Mouse (Mus musculus): ENCODE measurements around the gene Aldh5a1. TPM values are rescaled to one million over a fixed set of nuclear protein-coding genes. Genes with fewer than 3 reads are reported as not detected.

Aldh5a1 gene
- polyA plus RNA-seq, 1 experiment from 2014 or later = 9.0 TPM

DNA sequence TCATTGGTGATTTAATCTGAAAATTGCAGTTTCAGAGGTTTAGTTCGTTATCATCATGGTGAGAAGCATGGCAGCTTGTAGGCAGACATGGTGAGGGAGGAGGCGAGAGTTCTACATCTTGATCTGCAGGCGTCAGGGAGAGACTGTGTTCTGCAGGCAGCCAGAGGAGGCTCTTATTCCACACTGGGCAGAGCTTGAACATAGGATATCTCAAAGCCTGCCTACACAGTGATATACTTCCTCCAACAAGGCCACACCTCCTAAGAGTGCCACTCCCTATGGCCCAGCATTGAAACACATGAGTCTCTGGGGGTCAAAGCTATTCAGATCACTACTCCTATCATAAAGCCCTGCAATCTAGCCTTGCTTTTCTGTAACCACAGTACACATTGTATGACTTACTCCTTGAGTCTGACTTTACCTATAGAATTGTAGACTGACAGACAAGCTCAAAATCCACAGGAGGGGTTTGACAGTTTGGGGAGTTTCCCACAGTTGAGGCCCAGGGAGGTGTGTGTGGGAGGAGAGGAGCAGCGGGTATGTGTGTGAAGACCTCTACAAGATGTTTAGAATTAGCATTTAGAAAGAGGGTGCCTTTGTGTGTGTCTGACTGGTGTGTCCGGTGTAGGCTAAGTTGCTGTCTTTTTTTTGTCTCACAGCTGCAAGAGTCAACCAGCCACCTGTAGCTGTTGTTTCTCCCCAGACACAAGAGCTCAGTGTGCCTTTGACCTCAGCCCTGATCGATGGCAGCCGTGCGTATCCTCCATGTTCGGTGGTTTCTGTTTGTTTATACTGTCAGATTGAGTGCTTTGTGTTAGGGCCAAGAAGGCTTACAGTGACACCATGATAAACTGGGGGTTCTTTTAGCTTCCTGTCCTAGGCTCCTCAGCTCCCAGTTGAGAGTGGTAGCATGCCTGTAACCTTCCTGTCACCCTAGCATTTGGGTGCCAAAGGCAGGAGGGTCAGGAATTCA is 70.7 kb downstream of the Aldh5a1 start:
- 86% methylated on average over 9 of the region's 9 CpGs for WGBS
- Histone ChIP-seq H3K4me1 (replicated peaks; ENCODE audit: control insufficient read depth, insufficient read depth, low read length) (no peaks in the 10 kb centered on the region), H3K27me3 (replicated peaks; ENCODE audit: control insufficient read depth, insufficient read depth, low read length) (no peaks in the 10 kb centered on the region), H3K27ac (ENCODE audit: low read length) (no peak overlapping the region), H3K36me3 (ENCODE audit: control insufficient read depth, insufficient read depth) (no peaks in the 10 kb centered on the region), H3K9me3 (ENCODE audit: control insufficient read depth, low read length) (no peaks in the 10 kb centered on the region), H3K4me2 (ENCODE audit: low read length) (no peak overlapping the region), H3K4me3 (replicated peaks; ENCODE audit: low read length) (no peak overlapping the region), H3K9ac (replicated peaks; ENCODE audit: low read depth, low read length) (no peak overlapping the region)
- no peak for ATAC-seq

DNA sequence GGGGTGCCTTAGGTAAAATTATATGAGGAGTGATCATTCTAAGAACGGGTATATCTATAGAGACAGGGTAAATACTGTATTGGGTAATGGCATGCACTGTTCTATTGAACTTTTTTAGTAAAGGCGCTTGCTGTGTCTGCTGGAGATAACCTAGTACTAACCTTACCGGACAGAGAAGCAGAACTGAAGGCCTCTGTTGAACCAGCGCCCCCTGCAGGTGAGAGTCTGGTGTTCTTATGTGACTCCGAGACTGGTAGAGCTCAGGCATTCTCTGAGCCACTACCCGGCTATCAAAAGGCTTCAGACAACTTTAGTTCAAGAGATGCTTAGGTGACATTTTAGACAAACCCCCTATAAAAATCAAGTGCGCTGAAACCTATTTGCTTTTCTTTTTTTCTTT is 74.9 kb downstream of the Aldh5a1 start:
- no peaks in the 10 kb centered on the region for H3K36me3 ChIP-seq (ENCODE audit: control insufficient read depth, insufficient read depth)
- H3K9me3 ChIP-seq (ENCODE audit: control insufficient read depth, low read length) = no peaks in the 10 kb centered on the region
- no peak overlapping the region for H3K4me3 ChIP-seq (replicated peaks; ENCODE audit: low read length)
- no peaks in the 10 kb centered on the region for H3K4me1 ChIP-seq (replicated peaks; ENCODE audit: control insufficient read depth, insufficient read depth, low read length)
- no peak overlapping the region for H3K27ac ChIP-seq (ENCODE audit: low read length)
- no peaks in the 10 kb centered on the region for H3K27me3 ChIP-seq (replicated peaks; ENCODE audit: control insufficient read depth, insufficient read depth, low read length)
- no peak for ATAC-seq
- H3K4me2 ChIP-seq (ENCODE audit: low read length) = no peak overlapping the region
- no peak overlapping the region for H3K9ac ChIP-seq (replicated peaks; ENCODE audit: low read depth, low read length)
- whole genome bisulfite sequencing = 67% methylated on average over 7 of the region's 7 CpGs

DNA sequence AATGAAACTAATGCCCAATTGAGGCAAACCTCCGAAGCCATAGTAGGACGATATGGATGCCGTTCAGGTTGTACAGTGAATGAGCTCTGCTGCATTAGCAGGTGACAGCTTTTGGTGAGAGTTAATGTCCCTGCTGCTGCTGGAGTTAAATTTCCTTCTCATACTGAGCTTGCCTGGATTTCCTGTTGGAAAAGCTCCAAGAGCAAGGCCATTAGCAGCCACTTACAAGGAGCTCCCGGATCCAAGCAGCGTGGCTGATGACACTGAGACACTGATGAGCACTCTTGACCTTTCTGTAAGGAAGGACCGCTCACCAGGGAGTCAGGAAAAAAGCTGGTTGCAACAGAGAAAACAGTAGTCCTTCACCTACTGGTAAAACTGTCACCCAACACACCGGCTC is 75.4 kb downstream of the Aldh5a1 start:
- 74% methylated on average over 7 of the region's 7 CpGs for WGBS
- no peaks in the 10 kb centered on the region for H3K4me1 ChIP-seq (replicated peaks; ENCODE audit: control insufficient read depth, insufficient read depth, low read length)

DNA sequence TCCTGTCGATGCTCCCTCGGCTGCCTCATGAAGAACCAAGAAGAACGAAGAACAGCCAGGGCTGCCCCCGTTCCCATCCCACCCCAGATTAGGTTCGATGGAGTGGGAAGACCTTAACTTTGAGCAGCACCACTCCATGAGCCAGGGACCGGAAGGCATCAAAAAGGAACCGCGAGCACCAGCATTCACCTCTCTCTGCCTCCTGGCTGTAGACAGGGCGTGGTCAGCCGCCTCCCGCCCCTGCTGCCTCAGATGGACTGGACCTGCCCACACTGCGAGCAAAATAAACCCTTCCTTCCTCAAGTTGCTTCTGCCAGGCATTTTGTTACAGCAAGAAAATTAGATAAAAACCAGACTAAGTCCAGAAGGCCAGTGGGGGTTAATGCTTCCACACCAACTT is 76.4 kb downstream of the Aldh5a1 start:
- ATAC-seq = no peak
- WGBS = 84% methylated on average over 12 of the region's 12 CpGs
- no peaks in the 10 kb centered on the region for H3K9me3 ChIP-seq (ENCODE audit: control insufficient read depth, low read length)
- H3K36me3 ChIP-seq (ENCODE audit: control insufficient read depth, insufficient read depth) = no peaks in the 10 kb centered on the region
- no peaks in the 10 kb centered on the region for H3K27me3 ChIP-seq (replicated peaks; ENCODE audit: control insufficient read depth, insufficient read depth, low read length)
- H3K27ac ChIP-seq (ENCODE audit: low read length) = no peak overlapping the region
- H3K4me1 ChIP-seq (replicated peaks; ENCODE audit: control insufficient read depth, insufficient read depth, low read length) = no peaks in the 10 kb centered on the region
- no peak overlapping the region for H3K4me2 ChIP-seq (ENCODE audit: low read length)
- H3K9ac ChIP-seq (replicated peaks; ENCODE audit: low read depth, low read length) = no peak overlapping the region
- no peak overlapping the region for H3K4me3 ChIP-seq (replicated peaks; ENCODE audit: low read length)

More for the DNA sequence above, 75.4 kb downstream of the Aldh5a1 start:
- Histone ChIP-seq H3K9ac (replicated peaks; ENCODE audit: low read depth, low read length) (no peak overlapping the region), H3K4me3 (replicated peaks; ENCODE audit: low read length) (no peak overlapping the region), H3K4me2 (ENCODE audit: low read length) (no peak overlapping the region), H3K27me3 (replicated peaks; ENCODE audit: control insufficient read depth, insufficient read depth, low read length) (no peaks in the 10 kb centered on the region), H3K27ac (ENCODE audit: low read length) (no peak overlapping the region), H3K9me3 (ENCODE audit: control insufficient read depth, low read length) (no peaks in the 10 kb centered on the region), H3K36me3 (ENCODE audit: control insufficient read depth, insufficient read depth) (no peaks in the 10 kb centered on the region)
- no peak for ATAC-seq

DNA sequence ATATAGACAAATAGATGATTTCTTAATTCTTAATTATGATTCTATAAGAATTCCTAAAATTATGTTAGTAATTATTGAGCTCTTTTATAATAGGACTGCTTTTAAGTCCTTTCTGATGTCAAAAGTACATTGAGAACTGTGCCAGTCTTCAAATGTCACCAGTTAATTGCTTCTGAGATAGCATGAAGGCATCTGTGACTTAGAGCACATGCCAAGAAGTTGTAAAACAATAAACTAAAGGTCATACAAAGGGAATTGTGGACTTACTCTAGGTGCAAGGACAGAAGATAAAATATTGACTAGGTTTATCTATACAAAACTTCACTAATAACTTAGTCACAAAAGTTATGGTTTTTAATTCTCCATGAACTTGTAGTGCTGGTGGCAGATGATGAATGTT is 78.3 kb downstream of the Aldh5a1 start:
- Histone ChIP-seq H3K9ac (replicated peaks; ENCODE audit: low read depth, low read length) (no peak overlapping the region), H3K9me3 (ENCODE audit: control insufficient read depth, low read length) (no peaks in the 10 kb centered on the region), H3K4me3 (replicated peaks; ENCODE audit: low read length) (no peak overlapping the region), H3K4me1 (replicated peaks; ENCODE audit: control insufficient read depth, insufficient read depth, low read length) (no peaks in the 10 kb centered on the region), H3K36me3 (ENCODE audit: control insufficient read depth, insufficient read depth) (no peaks in the 10 kb centered on the region), H3K27ac (ENCODE audit: low read length) (no peak overlapping the region), H3K27me3 (replicated peaks; ENCODE audit: control insufficient read depth, insufficient read depth, low read length) (no peaks in the 10 kb centered on the region), H3K4me2 (ENCODE audit: low read length) (no peak overlapping the region)
- ATAC-seq = no peak

Other genes starting within 250 kb of the Aldh5a1 start
- 0.25 TPM in 1 of 2 replicates, not detected in the other for gene Armh2, start 196.4 kb downstream of the Aldh5a1 start, polyA plus RNA-seq (2015; fragmentation: Nextera tagmentation; extraction: Ambion mirVana)
- 34.3 and 35.1 TPM in 2 replicates for gene Gmnn, start 175.7 kb downstream of the Aldh5a1 start, polyA plus RNA-seq (2015; fragmentation: Nextera tagmentation; extraction: Ambion mirVana)
- 26.8 and 30.9 TPM in 2 replicates for gene BC005537, start 136.0 kb downstream of the Aldh5a1 start, polyA plus RNA-seq (2015; fragmentation: Nextera tagmentation; extraction: Ambion mirVana)
- 53.3 and 55.8 TPM in 2 replicates for gene Acot13, start 106.1 kb downstream of the Aldh5a1 start, polyA plus RNA-seq (2015; fragmentation: Nextera tagmentation; extraction: Ambion mirVana)
- gene Tdp2, start 106.0 kb downstream of the Aldh5a1 start, polyA plus RNA-seq (2015; fragmentation: Nextera tagmentation; extraction: Ambion mirVana) = 39.2 and 45.5 TPM in 2 replicates
- gene D130043K22Rik, start 92.5 kb downstream of the Aldh5a1 start, polyA plus RNA-seq (2015; fragmentation: Nextera tagmentation; extraction: Ambion mirVana) = 3.6 and 5.7 TPM in 2 replicates
- gene Gpld1, start 5.5 kb upstream of the Aldh5a1 start, polyA plus RNA-seq (2015; fragmentation: Nextera tagmentation; extraction: Ambion mirVana) = 0.81 and 1.4 TPM in 2 replicates
- 16.5 and 17.3 TPM in 2 replicates for gene Mrs2, start 82.7 kb upstream of the Aldh5a1 start, polyA plus RNA-seq (2015; fragmentation: Nextera tagmentation; extraction: Ambion mirVana)
- gene Dcdc2a, start 118.3 kb upstream of the Aldh5a1 start, polyA plus RNA-seq (2015; fragmentation: Nextera tagmentation; extraction: Ambion mirVana) = 1.4 and 1.9 TPM in 2 replicates